Mouse (Mus musculus) heart, postnatal 4 days (tissue): ENCODE measurements around the gene Pgc. TPM values are rescaled to one million over a fixed set of nuclear protein-coding genes. Genes with fewer than 3 reads are reported as not detected.

ENCODE experiments used
- DNase-seq: peaks from one replicate; pipeline ENCODE4 v3.0.0; 2021
- total RNA-seq, 2 experiments: library from RNA; stranded (reverse); gene quantifications; 2 replicates each; pipeline ENCODE4 v1.2.3; 2021

The Pgc gene
- total RNA-seq, 2 experiments from 2014 or later: not detected

- no peak for DNase-seq
Measured at GRCm38 (mm10) chr17:47750101-47750500, 23.5 kb downstream of the Pgc start.

- DNase-seq: no peak
Measured at GRCm38 (mm10) chr17:47751811-47752210, 25.2 kb downstream of the Pgc start.

GRCm38 (mm10) chr17:47753130-47753775 is 26.6 kb downstream of the Pgc start:
- DNase-seq: no peak

- peak; percentile 47 for DNase-seq
Measured at GRCm38 (mm10) chr17:47754246-47754645, 27.6 kb downstream of the Pgc start.

- no peak for DNase-seq
Measured at GRCm38 (mm10) chr17:47756366-47756765, 29.7 kb downstream of the Pgc start.

GRCm38 (mm10) chr17:47757056-47757610 is 30.5 kb downstream of the Pgc start:
- no peak for DNase-seq

- DNase-seq: peak; percentile 81
Measured at GRCm38 (mm10) chr17:47759702-47760410, 33.2 kb downstream of the Pgc start.

- no peak for DNase-seq
Measured at GRCm38 (mm10) chr17:47762028-47762427, 35.4 kb downstream of the Pgc start.

- peak; percentile 92 for DNase-seq
Measured at GRCm38 (mm10) chr17:47762518-47763340, 36.1 kb downstream of the Pgc start.

GRCm38 (mm10) chr17:47765986-47766385 is 39.3 kb downstream of the Pgc start:
- DNase-seq: no peak

GRCm38 (mm10) chr17:47766407-47767043 is 39.9 kb downstream of the Pgc start:
- DNase-seq: no peak

- no peak for DNase-seq
Measured at GRCm38 (mm10) chr17:47767081-47767455, 40.4 kb downstream of the Pgc start.

- no peak for DNase-seq
Measured at GRCm38 (mm10) chr17:47767456-47768141, 41.0 kb downstream of the Pgc start.

- DNase-seq: peak; percentile 67
Measured at GRCm38 (mm10) chr17:47768707-47769276, 42.1 kb downstream of the Pgc start.

- no peak for DNase-seq
Measured at GRCm38 (mm10) chr17:47769389-47770299, 43.0 kb downstream of the Pgc start.

- no peak for DNase-seq
Measured at GRCm38 (mm10) chr17:47773604-47774003, 47.0 kb downstream of the Pgc start.

GRCm38 (mm10) chr17:47777141-47777540 is 50.5 kb downstream of the Pgc start:
- DNase-seq: no peak

- DNase-seq: no peak
Measured at GRCm38 (mm10) chr17:47780470-47780869, 53.8 kb downstream of the Pgc start.

GRCm38 (mm10) chr17:47782486-47782885 is 55.8 kb downstream of the Pgc start:
- no peak for DNase-seq
